Mouse (Mus musculus) testis, adult 2 months (tissue): ENCODE data around the gene Qpct. TPM values are rescaled to one million over a fixed set of nuclear protein-coding genes. Genes with fewer than 3 reads are reported as not detected.

ENCODE experiments used
- H3K27ac ChIP-seq: fragments of 200-500 bp; 2 replicates; pipeline ENCODE4 v1.5.1; 2012; ENCODE audit warnings: low read depth, low read length; ENCODE audit not compliant: control insufficient read depth, insufficient read depth
- H3K27me3 ChIP-seq: fragments of 200-500 bp; 2 replicates; pipeline ENCODE4 v1.6.1; 2012; ENCODE audit warnings: mild to moderate bottlenecking, low read length, moderate library complexity; ENCODE audit not compliant: control insufficient read depth, insufficient read depth
- H3K36me3 ChIP-seq: fragments of 200-500 bp; 2 replicates; pipeline ENCODE4 v1.6.1; 2012; ENCODE audit warnings: mild to moderate bottlenecking, low read length; ENCODE audit not compliant: control insufficient read depth, insufficient read depth
- H3K4me1 ChIP-seq: fragments of 200-500 bp; 2 replicates; pipeline ENCODE4 v1.6.1; 2012; ENCODE audit warnings: low read length; ENCODE audit not compliant: control insufficient read depth, insufficient read depth
- H3K4me3 ChIP-seq: fragments of 200-500 bp; 2 replicates; pipeline ENCODE4 v1.5.1; 2012; ENCODE audit warnings: low read depth, mild to moderate bottlenecking, low read length, moderate library complexity, mixed read lengths; ENCODE audit not compliant: control insufficient read depth
- CTCF ChIP-seq: fragments of 200-500 bp; IDR thresholded peaks from 2 replicates; pipeline ENCODE4 v1.5.1; 2012; ENCODE audit warnings: low read depth, mild to moderate bottlenecking, inconsistent platforms, low read length, moderate library complexity; ENCODE audit not compliant: control insufficient read depth, insufficient read depth, insufficient replicate concordance
- POLR2A ChIP-seq: fragments of 200-500 bp; IDR thresholded peaks from 2 replicates; pipeline ENCODE4 v1.6.1; 2012; ENCODE audit warnings: low read depth, mild to moderate bottlenecking, inconsistent platforms, low read length, moderate library complexity; ENCODE audit not compliant: control insufficient read depth
- polyA plus RNA-seq: library from polyadenylated mRNA; depleted of rRNA; stranded (reverse); fragments of >200 nt; gene quantifications from 2 replicates; pipeline ENCODE4 v1.2.3, GENCODE M21; 2012

The Qpct gene
- polyA plus RNA-seq, 1 experiment = 30.7 TPM

DNA sequence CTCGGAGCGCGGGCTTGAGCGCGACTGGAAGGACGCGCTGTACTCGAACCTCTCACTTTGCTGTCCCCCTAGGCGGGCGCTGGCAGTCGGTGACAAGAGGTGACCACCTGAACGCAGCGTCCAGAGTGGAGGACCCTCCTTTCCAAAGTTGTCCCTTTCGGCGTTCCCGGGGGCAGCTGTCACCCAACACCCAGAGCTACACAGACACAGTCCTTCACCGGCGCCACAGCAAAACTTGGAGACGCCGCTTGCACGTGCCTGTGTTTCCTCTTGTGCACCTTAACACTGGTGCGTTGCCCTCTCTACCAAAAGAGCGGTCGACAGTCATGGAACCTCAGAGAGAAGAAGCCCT lies 30.7 kb upstream of the Qpct start:
- H3K4me3 ChIP-seq = peak overlapping the region; percentile 83
- H3K27me3 ChIP-seq = no peaks in the 10 kb centered on the region
- peak overlapping the region; percentile 10; the same call in 1 of the 2 replicates for H3K27ac ChIP-seq
- no peak for TF ChIP-seq POLR2A
- no peak for TF ChIP-seq CTCF
- H3K4me1 ChIP-seq = peaks cover 3% of the 10 kb centered on the region; the same call in 1 of the 2 replicates
- no peaks in the 10 kb centered on the region for H3K36me3 ChIP-seq

GRCm38 (mm10) chr17:79022746-79023145 lies 29.0 kb upstream of the Qpct start:
- no peak overlapping the region for H3K27ac ChIP-seq
- no peak for TF ChIP-seq CTCF
- no peak for TF ChIP-seq POLR2A
- H3K4me3 ChIP-seq = no peak overlapping the region
- no peaks in the 10 kb centered on the region for H3K36me3 ChIP-seq
- H3K27me3 ChIP-seq = no peaks in the 10 kb centered on the region
- H3K4me1 ChIP-seq = peaks cover 3% of the 10 kb centered on the region; the same call in 1 of the 2 replicates

DNA sequence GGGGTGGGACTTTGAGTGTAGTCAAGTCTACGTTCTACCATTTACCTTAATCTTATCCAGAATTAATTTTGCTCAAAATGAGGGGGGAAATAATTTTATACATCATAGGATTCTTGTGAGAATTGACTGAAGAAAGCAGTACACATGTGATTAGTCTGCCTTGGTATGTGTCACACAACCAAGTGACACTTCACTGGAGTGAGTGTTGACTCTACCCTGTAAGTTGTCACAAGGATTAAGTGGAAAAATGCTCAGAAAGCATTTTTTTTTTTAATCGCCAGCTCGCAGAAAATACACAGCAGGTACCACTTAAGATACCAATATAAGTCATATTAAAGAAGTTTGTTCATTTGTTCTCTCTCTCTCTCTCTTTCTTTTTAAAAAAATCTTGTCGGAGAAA lies 27.2 kb upstream of the Qpct start:
- H3K4me3 ChIP-seq = no peak overlapping the region
- no peaks in the 10 kb centered on the region for H3K27me3 ChIP-seq
- no peak for TF ChIP-seq POLR2A
- TF ChIP-seq CTCF = no peak
- no peak overlapping the region for H3K27ac ChIP-seq
- no peaks in the 10 kb centered on the region for H3K36me3 ChIP-seq
- H3K4me1 ChIP-seq = peaks cover 3% of the 10 kb centered on the region; the same call in 1 of the 2 replicates

DNA sequence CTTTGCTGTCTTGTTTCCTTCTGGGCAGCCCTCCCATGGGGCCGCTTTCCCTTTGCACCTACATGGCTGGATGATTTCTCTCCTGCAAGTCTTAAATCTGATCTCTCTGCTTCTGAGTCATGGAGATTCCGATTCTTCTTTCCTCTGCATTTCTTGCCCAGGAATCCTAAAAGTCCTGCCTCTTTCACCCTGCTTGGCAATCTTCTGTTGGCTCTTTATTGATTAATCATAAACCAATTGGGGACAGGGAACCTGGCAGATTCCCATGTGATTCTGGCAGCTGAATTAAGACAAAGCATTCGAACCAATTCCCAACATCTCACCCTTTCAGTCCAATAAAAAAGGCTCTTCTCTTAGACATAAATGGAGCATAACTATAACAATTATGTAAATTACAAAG lies 22.5 kb upstream of the Qpct start:
- H3K4me1 ChIP-seq = no peaks in the 10 kb centered on the region
- H3K4me3 ChIP-seq = no peak overlapping the region
- H3K36me3 ChIP-seq = no peaks in the 10 kb centered on the region
- no peak for TF ChIP-seq POLR2A
- TF ChIP-seq CTCF = no peak
- H3K27me3 ChIP-seq = no peaks in the 10 kb centered on the region
- no peak overlapping the region for H3K27ac ChIP-seq

GRCm38 (mm10) chr17:79031569-79031968 lies 20.1 kb upstream of the Qpct start:
- H3K36me3 ChIP-seq = no peaks in the 10 kb centered on the region

GRCm38 (mm10) chr17:79032782-79033181 lies 18.9 kb upstream of the Qpct start:
- no peak overlapping the region for H3K27ac ChIP-seq
- no peaks in the 10 kb centered on the region for H3K27me3 ChIP-seq
- H3K36me3 ChIP-seq = no peaks in the 10 kb centered on the region
- no peak overlapping the region for H3K4me3 ChIP-seq
- no peaks in the 10 kb centered on the region for H3K4me1 ChIP-seq
- no peak for TF ChIP-seq CTCF
- no peak for TF ChIP-seq POLR2A

More at GRCm38 (mm10) chr17:79031569-79031968, 20.1 kb upstream of the Qpct start:
- H3K4me1 ChIP-seq = no peaks in the 10 kb centered on the region
- TF ChIP-seq POLR2A = no peak
- no peak for TF ChIP-seq CTCF
- H3K27ac ChIP-seq = no peak overlapping the region
- H3K4me3 ChIP-seq = no peak overlapping the region
- no peaks in the 10 kb centered on the region for H3K27me3 ChIP-seq

GRCm38 (mm10) chr17:79039660-79040059 lies 12.0 kb upstream of the Qpct start:
- H3K27me3 ChIP-seq = no peaks in the 10 kb centered on the region
- H3K4me3 ChIP-seq = no peak overlapping the region
- no peak overlapping the region for H3K27ac ChIP-seq
- TF ChIP-seq CTCF (no peak), POLR2A (no peak)
- H3K4me1 ChIP-seq = no peaks in the 10 kb centered on the region
- no peaks in the 10 kb centered on the region for H3K36me3 ChIP-seq

DNA sequence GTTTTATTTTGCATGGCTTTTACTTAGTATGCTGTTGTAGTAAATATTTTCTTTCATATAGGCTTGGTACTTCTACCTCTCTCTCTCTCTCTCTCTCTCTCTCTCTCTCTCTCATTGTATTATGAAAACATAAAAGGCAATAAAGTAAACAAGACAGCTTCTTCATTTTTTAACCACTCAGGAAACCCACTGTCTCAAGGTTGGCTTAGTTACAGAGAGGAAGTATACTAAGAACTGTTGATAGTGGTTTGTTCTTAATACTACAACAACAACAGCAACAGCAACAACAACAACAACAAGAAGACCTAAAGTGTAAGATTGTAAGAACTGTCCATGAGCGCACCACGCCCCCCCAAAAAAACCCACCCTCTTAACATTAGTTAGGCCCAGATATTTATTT lies 8.0 kb upstream of the Qpct start:
- Histone ChIP-seq H3K27me3 (no peaks in the 10 kb centered on the region), H3K36me3 (no peaks in the 10 kb centered on the region), H3K27ac (no peak overlapping the region), H3K4me3 (no peak overlapping the region), H3K4me1 (no peaks in the 10 kb centered on the region)
- TF ChIP-seq CTCF (no peak), POLR2A (no peak)
